Mouse (Mus musculus) hindbrain, postnatal 0 days (tissue): ENCODE results near the gene Fam210b. TPM values are rescaled to one million over a fixed set of nuclear protein-coding genes. Genes with fewer than 3 reads are reported as not detected.

Source experiments
- ATAC-seq: fragments of 200-750 bp; cut with Nextera tagmentation; 2 replicates; pipeline ENCODE4 v1.8.0; 2017; ENCODE audit warnings: mild to moderate bottlenecking, moderate TSS enrichment, moderate library complexity
- DNase-seq: peaks from one replicate; pipeline ENCODE4 v3.0.0-alpha.2; 2015; ENCODE audit warnings: low spot score
- H3K27ac ChIP-seq: fragments of 300-500 bp; sonication (generic); 2 replicates; pipeline ENCODE4 v1.5.1; 2014; ENCODE audit warnings: mild to moderate bottlenecking
- H3K27me3 ChIP-seq: fragments of 300-500 bp; sonication (generic); 2 replicates; pipeline ENCODE4 v1.6.1; 2014; ENCODE audit warnings: low read length, mixed read lengths; ENCODE audit not compliant: insufficient read depth
- H3K36me3 ChIP-seq: fragments of 300-500 bp; sonication (generic); 2 replicates; pipeline ENCODE4 v1.6.1; 2014; ENCODE audit warnings: low read length, mixed read lengths; ENCODE audit not compliant: insufficient read depth
- H3K4me1 ChIP-seq: fragments of 300-500 bp; sonication (generic); 2 replicates; pipeline ENCODE4 v1.6.1; 2014; ENCODE audit warnings: antibody characterized with exemption, low read length, mixed read lengths; ENCODE audit not compliant: insufficient read depth
- H3K4me2 ChIP-seq: fragments of 300-500 bp; sonication (generic); 2 replicates; pipeline ENCODE4 v1.6.1; 2014; ENCODE audit warnings: low read depth, mild to moderate bottlenecking, low read length, moderate library complexity, mixed read lengths
- H3K4me3 ChIP-seq: fragments of 300-500 bp; sonication (generic); 2 replicates; pipeline ENCODE4 v1.5.1; 2014; ENCODE audit warnings: low read length
- H3K9ac ChIP-seq: fragments of 300-500 bp; sonication (generic); replicated peaks from 2 replicates; pipeline ENCODE4 v1.6.1; 2014; ENCODE audit warnings: mild to moderate bottlenecking, low read length, moderate library complexity, mixed read lengths
- H3K9me3 ChIP-seq: fragments of 300-500 bp; sonication (generic); 2 replicates; pipeline ENCODE4 v1.6.1; 2016; ENCODE audit warnings: low read length, mixed read lengths
- CTCF ChIP-seq: IDR thresholded peaks from 2 replicates; pipeline ENCODE4 v1.5.1; 2016; ENCODE audit warnings: antibody characterized with exemption, control low read depth, low read depth
- WGBS: fragments of 180-500 bp; shearing (Covaris S2); extraction: QIAGEN DNeasy Blood & Tissue Kit; methylation state at CpG from one replicate; pipeline ENCODE4 v1.1.7; 2014; 5-methylcytosine and 5-hydroxymethylcytosine counted together
- polyA plus RNA-seq: library from polyadenylated mRNA; unstranded; fragments of >200 nt; fragmentation: Nextera tagmentation; extraction: Ambion mirVana; gene quantifications from 2 replicates; pipeline ENCODE4 v1.2.1, GENCODE M21; 2015
- total RNA-seq: library from RNA; depleted of rRNA; stranded (reverse); fragments of >200 nt; gene quantifications from 2 replicates; pipeline ENCODE4 v1.2.3, GENCODE M21; 2014

The Fam210b gene
- total and polyA plus RNA-seq, 2 experiments from 2014 or later, result 11.8 to 23.0 TPM

GRCm38 (mm10) chr2:172349776-172350175 lies 4.4 kb downstream of the Fam210b start:
- DNase-seq (no peak), ATAC-seq (no peak)
- Histone ChIP-seq H3K27me3 (no peaks in the 10 kb centered on the region), H3K36me3 (no peaks in the 10 kb centered on the region), H3K9ac (no peak overlapping the region), H3K27ac (no peak overlapping the region), H3K4me3 (no peak overlapping the region), H3K4me1 (peaks cover 14% of the 10 kb centered on the region; the same call in 1 of the 2 replicates), H3K9me3 (no peaks in the 10 kb centered on the region), H3K4me2 (no peak overlapping the region)
- no peak for TF ChIP-seq CTCF
- WGBS, result 75% methylated on average over 14 of the region's 14 CpGs

DNA sequence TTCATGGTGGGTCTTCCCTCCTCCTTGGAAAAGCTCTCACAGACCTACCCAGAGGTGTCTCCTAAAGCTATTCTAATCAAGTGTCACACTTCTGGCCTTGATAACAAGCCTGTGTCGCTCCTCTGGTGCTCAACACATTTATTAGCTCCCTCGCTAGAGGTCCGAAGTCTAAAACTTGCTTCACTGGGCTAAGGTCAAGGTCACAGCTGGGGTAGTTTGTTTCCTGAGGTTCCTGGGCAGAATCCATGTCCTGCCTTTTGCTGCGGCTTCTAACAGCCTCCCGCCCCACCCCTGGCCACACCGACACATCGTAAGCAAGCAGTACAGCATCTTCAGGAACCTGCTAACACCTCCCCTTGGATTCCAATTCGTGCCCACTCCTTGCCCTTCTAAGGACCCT lies 5.4 kb downstream of the Fam210b start:
- no peak overlapping the region for H3K9ac ChIP-seq
- no peak for TF ChIP-seq CTCF
- 82% methylated on average over 8 of the region's 8 CpGs for WGBS
- ATAC-seq (no peak), DNase-seq (no peak)
- H3K27me3 ChIP-seq, result no peaks in the 10 kb centered on the region
- H3K36me3 ChIP-seq, result no peaks in the 10 kb centered on the region
- no peak overlapping the region for H3K4me2 ChIP-seq
- H3K9me3 ChIP-seq, result no peaks in the 10 kb centered on the region
- no peak overlapping the region for H3K27ac ChIP-seq
- H3K4me1 ChIP-seq, result peaks cover 14% of the 10 kb centered on the region; the same call in 1 of the 2 replicates
- H3K4me3 ChIP-seq, result no peak overlapping the region

DNA sequence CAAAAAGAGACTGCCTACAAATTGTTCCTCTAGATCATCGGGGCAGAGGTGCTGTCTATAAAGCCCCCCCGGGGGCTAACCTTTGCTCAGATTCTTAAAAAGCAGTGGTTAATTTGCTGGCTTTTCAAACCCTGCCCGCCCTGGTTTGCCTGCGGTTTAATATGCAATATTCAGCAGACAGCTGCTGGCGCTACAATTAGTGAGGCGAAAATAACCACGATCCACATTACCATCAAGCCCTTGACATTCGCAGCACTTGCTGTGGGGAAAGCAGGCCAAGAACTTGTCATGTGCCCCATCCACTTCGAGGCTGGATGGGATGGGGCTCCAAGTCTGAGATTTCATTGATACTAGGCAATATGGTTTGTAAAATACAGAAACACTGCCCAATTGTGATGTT lies 7.9 kb downstream of the Fam210b start:
- no peak overlapping the region for H3K4me2 ChIP-seq
- peak overlapping the region; percentile 20; the same call in 1 of the 2 replicates for H3K27ac ChIP-seq
- peaks cover 12% of the 10 kb centered on the region; the same call in 1 of the 2 replicates for H3K4me1 ChIP-seq
- no peaks in the 10 kb centered on the region for H3K27me3 ChIP-seq
- H3K9me3 ChIP-seq, result no peaks in the 10 kb centered on the region
- H3K36me3 ChIP-seq, result no peaks in the 10 kb centered on the region
- peak; percentile 70 for DNase-seq
- no peak overlapping the region for H3K4me3 ChIP-seq
- no peak for ATAC-seq
- TF ChIP-seq CTCF, result no peak
- 36% methylated on average over 9 of the region's 9 CpGs for WGBS
- H3K9ac ChIP-seq, result no peak overlapping the region

DNA sequence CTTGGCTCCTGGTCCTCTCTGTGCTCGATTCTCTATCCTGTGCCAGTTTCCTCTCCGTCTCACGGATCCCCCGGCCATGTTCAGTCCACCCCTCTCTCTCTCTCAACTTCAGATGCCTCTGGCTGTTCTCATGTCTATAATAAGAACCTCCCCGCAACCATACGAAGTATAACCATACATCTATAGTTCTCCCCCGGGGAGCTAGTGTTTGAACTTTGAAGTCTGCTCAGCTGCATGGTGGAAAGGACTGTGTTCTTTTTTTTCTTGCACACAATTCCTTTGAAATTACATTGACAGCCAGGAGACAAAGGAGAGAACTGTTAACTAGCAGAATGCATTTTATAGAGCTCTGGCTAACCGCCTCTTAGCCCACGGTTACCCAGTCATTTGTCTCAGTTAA lies 9.4 kb downstream of the Fam210b start:
- Histone ChIP-seq H3K9ac (no peak overlapping the region), H3K27me3 (no peaks in the 10 kb centered on the region), H3K4me1 (0 out of 2 replicates have a peak, but pooled peaks cover 3% of the 10 kb centered on the region), H3K36me3 (no peaks in the 10 kb centered on the region), H3K4me3 (no peak overlapping the region), H3K9me3 (no peaks in the 10 kb centered on the region), H3K27ac (no peak overlapping the region), H3K4me2 (no peak overlapping the region)
- WGBS, result 51% methylated on average over 9 of the region's 9 CpGs
- TF ChIP-seq CTCF, result no peak
- no peak for ATAC-seq
- DNase-seq, result no peak

DNA sequence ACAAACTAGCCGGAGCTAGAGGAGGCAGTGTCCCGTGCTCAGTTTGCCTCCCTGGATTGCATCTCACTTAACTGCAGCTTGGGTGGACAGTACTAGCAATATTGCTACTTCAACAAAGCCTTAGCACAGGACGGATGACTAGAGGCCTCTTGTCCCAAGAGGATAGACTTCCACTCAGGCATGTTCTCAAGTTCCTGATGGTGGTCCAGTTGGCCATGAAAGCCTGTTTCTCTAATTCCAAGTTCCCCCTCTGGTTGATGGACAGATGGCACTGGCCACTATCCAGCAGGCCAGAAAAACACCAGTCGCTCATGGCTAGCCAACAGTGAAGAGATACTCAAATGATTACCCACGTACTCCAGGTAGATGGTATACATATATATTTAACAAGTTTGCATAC lies 10.5 kb downstream of the Fam210b start:
- WGBS, result 48% methylated on average over 5 of the region's 5 CpGs
- Histone ChIP-seq H3K4me1 (0 out of 2 replicates have a peak, but pooled peaks cover 3% of the 10 kb centered on the region), H3K27ac (peak overlapping the region; percentile 17; the same call in 1 of the 2 replicates)

GRCm38 (mm10) chr2:172363176-172363575 lies 17.8 kb downstream of the Fam210b start:
- ATAC-seq (no peak), DNase-seq (no peak)
- H3K27ac ChIP-seq, result no peak overlapping the region
- TF ChIP-seq CTCF, result no peak
- no peaks in the 10 kb centered on the region for H3K27me3 ChIP-seq
- H3K9ac ChIP-seq, result no peak overlapping the region
- H3K4me2 ChIP-seq, result no peak overlapping the region
- 93% methylated on average over 7 of the region's 7 CpGs for WGBS
- H3K4me3 ChIP-seq, result no peak overlapping the region
- H3K9me3 ChIP-seq, result no peaks in the 10 kb centered on the region
- H3K36me3 ChIP-seq, result peaks cover 16% of the 10 kb centered on the region; the same call in 1 of the 2 replicates
- no peaks in the 10 kb centered on the region for H3K4me1 ChIP-seq

More for the DNA sequence above, 10.5 kb downstream of the Fam210b start:
- Histone ChIP-seq H3K27me3 (no peaks in the 10 kb centered on the region), H3K9me3 (no peaks in the 10 kb centered on the region), H3K9ac (no peak overlapping the region), H3K36me3 (no peaks in the 10 kb centered on the region), H3K4me3 (no peak overlapping the region), H3K4me2 (no peak overlapping the region)
- TF ChIP-seq CTCF, result no peak
- ATAC-seq (peak; percentile 62), DNase-seq (peak; percentile 74)

- DNase-seq, result peak; percentile 97
- Histone ChIP-seq H3K4me3 (peak within 1 kb of the TSS; percentile 95), H3K4me2 (peak within 1 kb of the TSS; percentile 92), H3K36me3 (peaks cover 26% of the 10 kb centered on the region), H3K4me1 (peaks cover 7% of the 10 kb centered on the region), H3K9me3 (no peaks in the 10 kb centered on the region), H3K27me3 (no peaks in the 10 kb centered on the region), H3K9ac (peak within 1 kb of the TSS; percentile 96), H3K27ac (peak within 1 kb of the TSS; percentile 91)
- no peak for TF ChIP-seq CTCF
- under 1% methylated on average over 66 of the region's 66 CpGs for WGBS
- ATAC-seq, result peak; percentile 99
These were observed 25.3 kb downstream of the Fam210b start, which contains the start of the genes Aurka and Cstf1 for GRCm38 (mm10) chr2:172370411-172371223. Gene Aurka, minus strand, starts transcription at chr2:172370535. Gene Cstf1, plus strand, starts transcription at chr2:172370681.
